Mouse (Mus musculus) ovary, postnatal 10 days (tissue): ENCODE results near the gene Ramp2.

Experiments used
- DNase-seq: peaks from one replicate; pipeline ENCODE4 v3.0.0; 2022; ENCODE audit warnings: low spot score

Ramp2 gene

DNA sequence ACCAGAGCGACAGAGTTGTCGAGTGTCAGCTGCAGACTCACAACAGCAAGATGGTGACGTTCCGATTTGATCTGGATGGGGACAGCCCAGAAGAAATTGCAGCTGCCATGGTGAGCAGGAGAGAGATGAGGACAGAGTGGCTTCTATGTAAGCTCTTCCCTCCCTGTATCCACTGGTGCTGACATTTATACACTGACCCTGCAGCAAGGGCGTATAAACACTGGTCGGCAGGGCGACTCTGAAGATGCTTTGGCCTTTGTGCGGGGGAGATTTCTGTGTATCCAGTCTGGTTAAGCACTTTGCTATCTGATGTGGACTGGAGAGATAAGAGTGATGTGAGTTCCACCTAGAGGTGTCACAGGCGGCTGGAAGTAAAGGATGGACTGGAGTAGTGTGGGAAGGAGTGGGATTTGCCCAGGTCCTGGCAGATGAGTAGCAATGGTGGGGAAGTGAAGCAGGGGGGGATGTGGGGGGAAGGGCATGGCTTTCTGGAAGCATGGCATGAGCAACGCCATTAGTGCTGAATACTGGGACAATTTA lies 23.8 kb downstream of the Ramp2 start:
- DNase-seq, result no peak

DNA sequence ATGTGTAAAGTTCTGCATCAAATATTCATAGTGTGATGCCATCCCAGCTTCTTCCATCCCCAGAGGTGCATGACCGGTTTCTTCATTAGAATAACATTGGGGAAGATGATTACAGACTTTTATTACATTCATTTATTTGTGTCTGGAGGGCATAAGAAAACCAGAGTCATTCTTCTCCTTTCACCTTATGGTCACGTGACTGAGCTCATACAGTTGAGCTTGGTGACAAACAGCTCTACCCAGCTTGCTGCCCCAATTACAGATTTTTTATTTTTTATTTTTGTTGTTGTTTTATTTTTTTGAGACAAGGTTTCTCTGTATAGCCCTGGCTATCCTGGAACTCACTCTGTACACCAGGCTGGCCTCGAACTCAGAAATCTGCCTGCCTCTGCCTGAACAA lies 26.6 kb downstream of the Ramp2 start:
- no peak for DNase-seq

DNA sequence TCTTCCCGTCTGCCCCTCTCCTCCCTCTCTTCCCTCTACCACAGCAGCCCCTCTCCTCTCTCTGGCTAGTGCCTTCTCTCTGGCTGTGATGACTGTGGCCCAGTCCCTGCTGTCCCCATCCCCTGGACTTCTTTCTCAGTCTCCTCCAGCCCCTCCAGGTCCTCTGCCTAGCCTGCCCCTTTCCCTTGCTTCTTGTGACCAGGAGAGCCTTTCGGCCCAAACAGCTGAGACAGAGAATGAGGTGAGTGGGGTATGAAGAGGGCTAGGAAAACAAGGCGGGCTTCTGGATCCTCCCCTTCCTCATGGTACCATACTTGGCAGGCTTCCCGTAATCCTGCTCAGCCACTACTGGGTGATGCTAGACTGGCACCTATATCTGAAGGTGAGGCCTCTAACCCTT lies 29.5 kb downstream of the Ramp2 start:
- DNase-seq, result no peak

DNA sequence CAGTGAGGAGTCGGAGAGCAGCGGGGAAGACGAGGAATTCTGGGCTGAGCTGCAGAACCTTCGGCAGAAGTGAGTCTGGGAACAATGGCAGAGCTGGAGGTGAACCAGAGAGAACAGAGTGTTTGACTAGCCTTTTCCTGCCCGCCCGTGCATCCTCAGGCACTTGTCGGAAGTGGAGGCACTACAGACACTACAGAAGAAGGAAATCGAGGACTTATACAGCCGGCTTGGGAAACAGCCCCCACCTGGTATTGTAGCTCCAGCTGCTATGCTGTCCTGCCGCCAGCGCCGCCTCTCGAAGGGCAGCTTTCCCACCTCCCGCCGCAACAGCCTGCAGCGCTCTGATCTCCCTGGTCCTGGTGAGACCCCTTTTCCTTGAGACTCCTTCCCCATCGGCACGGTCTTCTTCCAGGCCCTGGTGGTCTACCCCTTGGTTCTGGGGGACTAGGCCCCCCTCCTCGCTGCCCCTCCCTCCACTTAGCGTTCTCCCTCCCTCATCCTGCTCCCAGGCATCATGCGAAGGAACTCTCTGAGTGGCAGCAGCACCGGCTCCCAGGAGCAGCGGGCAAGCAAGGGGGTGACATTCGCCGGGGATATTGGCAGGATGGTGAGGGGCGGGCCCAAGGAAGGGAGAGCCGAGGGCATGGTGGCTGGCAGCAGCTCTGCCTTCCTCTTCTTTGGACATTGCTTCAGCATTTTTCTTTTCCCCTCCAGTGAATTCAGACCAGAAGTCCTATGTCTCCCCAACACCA lies 30.7 kb downstream of the Ramp2 start:
- DNase-seq, result no peak

DNA sequence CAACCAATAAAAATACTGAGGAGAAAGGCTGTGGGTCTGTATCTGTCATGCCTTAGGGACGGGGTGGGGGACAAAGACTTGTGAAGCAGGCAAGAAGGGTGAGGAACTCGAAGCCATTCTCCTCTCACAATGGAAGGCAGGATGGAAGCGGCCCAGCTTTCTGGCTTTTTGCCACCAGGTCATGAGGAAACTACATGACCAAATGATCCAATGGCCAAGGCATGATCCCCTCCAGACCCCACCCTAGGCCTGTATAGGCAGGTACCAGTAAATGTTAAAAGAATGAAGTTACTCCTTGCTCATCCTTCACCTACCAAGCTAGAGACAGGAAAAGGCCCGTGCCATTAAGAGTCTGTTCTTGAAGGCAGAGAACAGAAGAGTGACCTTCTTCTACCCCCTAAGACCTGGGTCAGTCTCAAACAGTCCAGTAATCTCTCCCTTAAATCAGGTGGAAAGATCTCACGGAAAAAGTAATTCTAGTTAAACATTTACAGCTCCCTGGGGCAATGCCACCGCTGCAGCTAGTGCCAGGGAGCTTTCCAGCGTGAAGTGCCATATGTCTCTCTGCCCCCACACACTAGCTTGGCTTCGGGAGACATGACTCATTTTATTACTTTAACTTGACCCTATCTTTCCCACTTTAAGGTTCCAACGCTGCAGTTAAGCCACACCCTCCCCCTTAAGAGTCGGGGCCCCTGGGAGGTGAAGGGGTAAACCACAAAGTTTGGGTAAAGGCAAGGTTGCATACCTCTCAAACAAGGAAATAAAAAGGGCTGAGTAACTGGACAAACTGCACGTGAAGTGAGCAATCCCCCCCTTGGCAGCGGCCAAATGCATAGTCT lies 31.8 kb downstream of the Ramp2 start:
- DNase-seq, result no peak

DNA sequence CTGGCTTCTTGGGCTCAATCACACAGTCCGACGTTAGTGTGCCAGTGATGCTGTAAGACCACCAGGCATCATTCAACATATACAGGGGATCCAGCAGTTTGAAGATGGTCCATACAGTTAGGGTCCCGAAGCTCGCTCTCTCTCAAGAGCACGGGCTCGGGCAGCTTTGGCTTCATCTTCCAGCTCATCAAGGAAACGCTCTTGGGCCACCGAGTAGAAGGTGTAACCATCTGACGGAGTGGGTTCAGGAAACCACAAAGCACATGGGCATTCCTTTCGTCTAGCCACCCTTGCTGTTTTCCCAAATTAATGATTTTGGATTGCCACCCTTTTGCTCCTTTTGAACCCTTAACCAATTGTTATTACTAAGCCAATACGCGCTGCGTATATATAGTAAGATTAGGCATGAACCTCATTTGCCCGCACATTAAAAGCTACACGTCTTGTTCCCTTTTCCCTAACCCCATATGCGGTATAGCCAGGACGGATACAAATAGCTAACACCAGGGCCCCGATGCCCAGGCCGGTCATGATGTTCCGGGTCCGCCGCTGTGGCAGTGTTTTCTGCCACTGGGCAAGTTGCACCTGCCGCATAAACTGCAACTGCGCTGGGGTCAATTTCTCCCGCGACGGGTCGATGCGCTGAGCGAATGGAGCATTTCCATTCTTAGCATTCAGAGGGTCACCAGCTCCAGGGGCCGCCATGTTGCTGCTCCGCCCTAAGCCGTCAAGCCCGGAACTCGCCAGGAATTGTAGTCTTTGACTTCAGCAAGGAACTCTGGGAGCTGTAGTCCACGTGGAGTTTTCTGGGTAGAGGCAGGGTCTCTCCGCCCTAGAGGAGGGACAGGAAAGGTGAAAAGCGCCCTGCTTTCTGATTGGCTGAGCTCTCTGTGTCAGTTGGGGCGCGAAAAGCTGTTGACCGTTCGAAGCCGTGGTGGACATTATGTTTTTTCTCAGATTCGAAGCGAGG lies 32.7 kb downstream of the Ramp2 start, which contains the start of the genes Cntd1 and Coa3:
Gene Cntd1, plus strand, starts transcription at position 790 of the 970 bp plus-strand sequence.
Gene Coa3, minus strand, starts transcription at position 892 of the 970 bp plus-strand sequence.
- peak; percentile 63 for DNase-seq

DNA sequence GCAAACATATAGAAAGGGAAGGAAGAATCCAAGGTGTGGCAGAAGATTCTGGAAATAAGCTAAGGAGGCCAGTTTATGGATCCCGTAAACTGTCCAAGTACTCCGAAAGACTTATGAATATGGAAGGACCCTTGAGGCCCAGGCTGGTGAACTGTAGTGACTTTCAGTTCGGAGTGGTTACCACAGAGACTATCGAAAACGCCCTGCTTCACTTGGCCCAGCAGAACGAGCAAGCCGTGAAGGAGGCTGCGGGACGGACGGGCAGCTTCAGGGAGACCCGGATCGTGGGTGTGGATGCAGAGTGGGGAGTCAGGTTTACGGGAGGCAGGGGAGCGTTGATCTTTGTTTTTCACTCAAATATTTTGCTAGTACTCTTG lies 33.4 kb downstream of the Ramp2 start:
- no peak for DNase-seq

DNA sequence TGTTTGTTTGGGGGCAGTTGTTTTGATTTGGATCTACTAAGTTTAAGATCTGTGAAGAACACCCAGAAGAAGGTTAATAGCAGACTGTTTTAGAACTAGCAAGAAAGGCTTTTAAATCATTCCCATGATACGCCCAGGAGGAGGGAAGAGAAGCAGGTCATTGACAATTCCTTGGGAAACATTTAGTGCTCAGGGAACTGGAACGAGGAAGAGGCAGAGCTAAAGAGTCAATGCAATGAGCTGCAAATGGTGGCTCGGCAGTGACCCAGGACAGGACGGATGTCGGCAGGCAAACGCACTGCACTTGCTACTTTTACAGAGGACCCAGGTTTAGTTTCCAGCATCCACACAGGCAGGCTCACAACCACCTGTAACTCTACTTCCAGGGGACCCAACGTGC lies 35.0 kb downstream of the Ramp2 start:
- no peak for DNase-seq

DNA sequence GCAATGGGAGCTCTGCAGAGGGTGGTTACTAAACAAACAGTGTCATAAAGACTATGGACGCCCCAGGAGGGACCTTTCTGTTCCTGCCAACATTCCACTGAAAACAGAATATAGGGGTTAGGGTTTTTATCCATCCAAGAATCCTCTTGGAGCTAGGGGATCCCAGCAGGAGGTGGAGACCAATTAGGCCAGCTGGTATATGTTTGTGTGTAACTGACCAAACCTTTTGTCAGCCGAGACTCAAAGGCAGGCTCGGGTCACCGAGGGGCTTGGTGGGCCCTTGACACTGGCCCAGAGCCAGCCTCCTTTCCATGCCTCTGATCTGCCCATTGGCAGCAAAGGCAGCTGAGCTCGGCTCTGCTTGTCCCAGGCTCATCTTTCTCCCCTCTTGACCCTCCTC lies 37.1 kb downstream of the Ramp2 start:
- DNase-seq, result no peak

DNA sequence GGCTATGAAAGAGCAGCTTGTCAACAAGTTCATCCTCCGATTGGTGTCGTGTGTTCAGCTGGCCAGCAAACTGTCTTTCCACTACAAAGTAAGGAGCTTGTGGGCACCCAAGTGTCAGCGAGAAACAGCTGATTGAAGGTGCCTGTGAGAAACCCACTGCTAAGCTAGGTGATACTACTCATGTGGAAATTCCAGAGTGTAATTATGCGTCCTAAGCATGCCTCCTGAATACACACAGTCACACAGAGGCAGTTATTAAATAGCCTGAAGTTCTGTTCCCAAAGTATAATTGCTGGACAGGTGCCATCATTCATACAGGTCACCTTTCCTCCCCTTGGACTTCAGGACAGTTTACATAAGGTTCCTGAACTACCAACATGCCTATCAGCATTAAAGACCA lies 38.0 kb downstream of the Ramp2 start:
- no peak for DNase-seq

DNA sequence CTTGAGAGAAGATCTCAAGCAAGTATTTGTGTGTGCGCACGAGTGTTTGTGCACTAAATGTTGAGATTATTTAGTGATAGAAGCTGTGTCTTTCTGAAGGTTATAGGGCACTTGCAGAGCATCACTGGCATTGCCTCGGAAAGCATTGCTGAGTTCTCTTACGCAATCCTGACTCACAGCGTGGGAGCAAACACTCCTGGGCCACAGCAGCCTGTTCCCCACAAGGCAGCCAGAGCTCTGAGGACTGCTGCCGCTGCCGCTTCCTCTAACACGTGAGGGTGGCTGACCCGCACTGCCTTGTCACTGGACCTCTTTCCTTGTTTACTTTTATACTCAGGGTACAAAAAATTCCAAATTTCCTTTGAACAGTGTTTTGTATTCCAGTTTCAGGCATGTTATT lies 41.5 kb downstream of the Ramp2 start:
- DNase-seq, result no peak

DNA sequence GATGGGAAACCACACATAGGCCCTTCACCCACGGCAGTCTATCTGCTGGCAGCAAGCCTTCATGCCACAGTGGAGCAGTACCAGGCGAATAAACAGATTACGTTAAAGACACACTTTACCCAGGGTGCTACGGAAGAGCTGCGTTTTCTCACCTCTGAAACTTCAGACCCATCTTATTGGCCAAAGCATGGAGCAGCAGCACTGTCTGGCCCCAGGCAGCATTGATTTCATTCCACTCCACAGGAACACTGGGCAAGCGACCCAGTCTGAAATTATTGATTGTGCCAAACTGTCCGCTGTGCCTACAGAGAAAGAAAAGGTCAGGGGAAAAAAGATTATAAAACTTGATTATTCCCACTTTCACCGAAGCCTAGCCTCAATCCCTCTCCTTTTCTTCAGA lies 45.4 kb downstream of the Ramp2 start:
- DNase-seq, result no peak

DNA sequence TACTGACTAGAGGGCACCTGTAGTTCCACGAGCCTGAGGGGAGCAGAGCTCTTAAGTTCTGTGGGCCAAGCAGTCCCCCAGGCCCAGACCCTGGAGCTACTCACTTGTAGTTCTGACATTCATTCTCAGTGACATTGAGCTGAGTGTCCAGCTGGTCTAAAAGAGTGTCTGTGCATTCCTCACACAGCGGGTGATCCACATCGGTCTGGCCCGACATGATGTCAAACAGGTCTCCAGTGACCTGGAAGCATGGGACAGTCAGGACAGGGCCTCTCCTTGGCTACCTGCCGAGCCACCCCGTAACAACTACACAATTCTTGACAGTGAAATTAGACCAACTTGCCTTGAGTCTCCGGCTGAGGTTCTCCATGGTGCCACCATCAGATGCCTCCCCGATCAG lies 49.4 kb downstream of the Ramp2 start:
- no peak for DNase-seq

DNA sequence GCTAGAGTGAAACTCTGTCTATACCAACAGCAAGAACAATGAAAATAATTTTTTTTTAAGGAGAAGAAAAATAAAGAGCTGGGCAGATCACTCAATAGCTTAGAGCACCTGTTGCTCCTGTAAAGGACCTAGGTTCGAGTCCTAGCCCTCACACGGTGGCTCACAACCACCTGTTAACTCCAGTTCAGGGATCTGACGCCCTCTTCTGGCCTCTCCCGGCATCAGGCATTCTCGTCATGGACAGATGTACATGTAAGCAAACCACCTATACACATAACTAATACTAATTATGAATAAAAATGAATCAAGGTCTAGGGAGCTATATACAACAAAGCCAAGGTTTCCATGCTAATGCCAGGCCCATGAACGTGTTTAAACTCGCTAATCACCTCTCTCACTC lies 55.1 kb downstream of the Ramp2 start:
- DNase-seq, result no peak

DNA sequence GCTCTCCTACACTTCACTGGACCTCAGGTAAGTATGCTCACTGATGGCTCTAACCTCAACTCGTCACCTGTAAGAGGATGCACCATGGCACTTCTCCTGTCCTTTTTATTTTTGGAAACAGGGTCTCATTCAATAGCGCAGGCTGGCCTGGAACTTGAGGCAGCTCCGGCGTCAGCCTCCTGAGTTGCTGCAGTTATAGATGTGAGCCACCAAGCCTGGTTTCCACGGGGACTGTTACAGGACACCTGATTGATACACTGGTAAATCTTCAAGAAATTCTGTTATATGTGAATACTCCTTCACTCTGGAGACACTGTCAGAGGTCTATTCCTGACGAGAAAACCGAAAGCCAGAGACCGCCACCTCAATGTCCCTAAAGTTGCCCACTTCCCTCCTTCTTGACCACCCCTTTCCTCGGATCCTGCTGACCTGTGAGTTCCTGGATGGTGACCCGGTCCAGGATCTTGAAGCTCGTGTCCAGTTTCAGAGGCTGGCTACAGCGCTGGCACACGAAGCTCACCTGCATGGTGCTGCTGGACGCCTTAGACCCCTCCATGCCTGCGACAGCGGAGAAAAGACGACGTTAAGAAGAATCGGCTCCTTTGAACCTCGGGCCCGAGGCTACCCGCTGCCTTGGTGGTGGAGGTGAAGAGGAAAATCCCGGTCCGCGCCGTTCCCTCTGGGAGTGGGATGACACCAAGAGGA lies 55.6 kb downstream of the Ramp2 start:
- DNase-seq, result no peak

DNA sequence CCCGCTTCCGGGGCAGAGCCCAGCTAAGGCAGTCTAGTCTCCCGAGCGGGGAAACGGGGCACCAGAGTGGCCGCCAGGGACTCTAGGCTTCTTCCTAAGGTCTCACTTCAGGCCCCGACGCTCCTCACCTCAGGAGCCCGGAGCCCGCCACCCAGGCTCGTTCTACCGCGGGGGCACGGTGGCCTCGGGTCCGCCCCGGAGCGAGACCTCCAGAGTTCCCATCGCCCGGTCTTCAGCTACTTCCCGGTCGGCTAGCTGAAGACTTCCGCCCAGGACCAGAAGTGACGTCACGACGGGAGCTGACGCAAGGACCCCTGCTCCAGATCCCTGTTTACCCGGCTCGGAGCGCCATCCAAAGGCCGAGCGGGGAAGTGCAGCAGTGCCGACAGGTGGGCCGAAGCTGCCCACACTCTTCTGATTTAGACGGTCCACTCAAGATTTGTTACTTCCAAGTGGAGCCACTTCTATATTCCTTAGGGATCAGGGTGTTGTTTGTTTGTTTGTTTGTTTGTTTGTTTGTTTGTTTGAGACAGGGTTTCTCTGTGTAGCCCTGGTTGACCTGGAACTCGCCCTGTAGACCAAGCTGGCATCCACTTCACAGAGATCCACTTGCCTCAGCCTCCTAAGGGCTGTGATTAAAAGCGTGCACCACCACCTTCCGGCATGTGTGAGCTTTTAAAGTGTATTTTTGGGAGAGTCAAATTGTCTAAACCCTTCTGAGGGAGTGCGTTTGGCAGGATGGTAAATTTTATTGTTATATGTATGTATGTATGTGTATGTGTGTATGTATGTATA lies 56.4 kb downstream of the Ramp2 start, which contains the start of gene Becn1:
Gene Becn1, minus strand, starts transcription at position 283 of the 795 bp plus-strand sequence.
- DNase-seq, result peak; percentile 95

DNA sequence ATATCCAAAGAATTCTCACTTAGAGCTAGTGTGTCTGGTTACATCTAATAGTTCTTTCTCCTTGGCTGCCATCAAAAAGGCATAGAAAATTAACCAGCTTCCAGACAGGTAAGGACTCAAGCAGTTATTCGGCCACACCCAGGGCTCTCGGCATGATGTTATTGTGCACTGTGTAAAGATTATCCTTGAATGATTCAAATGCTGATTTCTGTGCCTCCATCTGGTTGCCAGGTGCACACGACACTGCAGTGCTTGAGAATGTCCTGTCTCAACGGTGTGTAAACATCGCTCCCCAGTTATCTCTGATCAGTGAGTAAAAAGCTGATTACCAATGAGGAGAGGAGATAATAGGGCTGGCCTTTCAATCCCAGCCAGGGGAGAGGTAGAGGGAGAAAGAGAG lies 61.9 kb downstream of the Ramp2 start:
- DNase-seq, result no peak
